Mouse (Mus musculus) left cerebral cortex, postnatal 14 days (tissue): ENCODE data around the gene H2-Ob. TPM values are rescaled to one million over a fixed set of nuclear protein-coding genes. Genes with fewer than 3 reads are reported as not detected.

Experiments used
- DNase-seq, 2 experiments: peaks; one replicate each; pipeline ENCODE4 v3.0.0; 2021 to 2022; ENCODE audit warnings: low spot score in 2 of 2, mixed read lengths in 1 of 2
- intact Hi-C: fragments of 180-260 bp; cut with DNase I; formaldehyde crosslinking; loops from one replicate; pipeline ENCODE4 v1.15.1; 2025
- total RNA-seq, 2 experiments: library from RNA; stranded (reverse); gene quantifications; 2 replicates each; pipeline ENCODE4 v1.2.3; 2021

Gene H2-Ob
- total RNA-seq, 2 experiments from 2014 or later, result 0.15 TPM; not detected in 1

DNA sequence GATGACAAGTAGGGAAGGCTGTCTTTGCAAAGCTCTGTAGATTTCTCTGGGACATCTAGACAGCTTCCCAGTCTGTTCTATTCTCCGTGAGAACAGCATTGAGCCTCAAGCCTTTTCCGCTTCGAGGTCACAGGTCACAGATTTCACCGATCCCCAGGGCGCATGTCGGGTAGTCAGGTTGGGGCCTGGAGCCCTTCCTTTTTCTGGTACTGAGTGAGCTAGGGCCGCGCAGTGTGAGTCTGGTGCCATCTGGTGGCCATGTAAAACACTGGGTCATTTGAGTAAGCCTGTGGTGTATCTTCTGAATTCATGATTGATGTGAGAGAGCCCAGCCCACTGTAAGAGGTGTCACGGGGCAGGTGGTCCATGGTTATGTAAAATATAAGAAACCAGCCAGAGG is 3.8 kb upstream of the H2-Ob start:
- DNase-seq, result peak; percentile 60 to 73
- intact Hi-C loops, result loop anchor here (2.0 to 10.0 kb wide), 3 partner anchors 16 to 130 kb away; no protein-coding TSS in a partner anchor

DNA sequence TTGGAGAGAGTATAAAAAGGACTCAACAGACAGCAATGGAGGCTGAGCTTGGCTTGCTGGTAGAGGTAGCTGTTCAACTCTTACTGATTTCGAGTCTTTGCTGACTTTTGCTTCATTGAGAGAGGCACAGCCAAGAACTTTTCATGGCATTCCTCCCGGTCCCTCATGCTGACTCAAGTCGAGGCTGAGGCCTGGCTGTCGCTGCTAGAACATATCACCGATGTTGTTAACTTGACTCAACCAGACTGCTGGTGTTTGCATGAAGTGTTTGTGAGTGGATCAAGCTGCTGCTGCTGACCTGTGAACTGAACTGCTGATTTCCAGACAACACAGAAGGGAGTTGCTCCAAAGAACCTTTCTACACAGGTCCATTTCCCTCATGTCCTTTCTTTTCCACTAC is 2.0 kb upstream of the H2-Ob start:
- no peak for DNase-seq
- intact Hi-C loops, result loop anchor here (10.0 kb wide), 1 partner anchor 132 kb away; no protein-coding TSS in a partner anchor

DNA sequence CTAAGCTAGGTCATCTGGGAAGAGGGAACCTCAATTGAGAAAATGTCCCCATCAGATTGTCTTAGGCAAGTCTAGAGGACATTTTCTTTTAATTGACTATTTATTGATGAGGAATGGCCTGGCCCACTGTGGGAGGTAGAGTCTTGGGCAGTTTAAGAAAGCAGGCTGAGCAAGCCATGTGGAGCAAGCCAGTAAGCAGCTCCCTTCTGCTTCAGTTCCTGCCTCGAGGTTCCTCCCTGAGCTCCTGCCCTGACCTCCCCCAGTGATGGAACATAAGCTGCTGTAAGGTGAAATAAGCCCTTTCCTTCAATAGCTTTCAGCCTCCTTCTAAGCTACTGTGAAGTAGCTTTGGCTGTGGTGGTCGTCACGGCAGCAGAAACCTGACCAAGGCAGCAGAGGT is 962 bp upstream of the H2-Ob start:
- DNase-seq, result no peak
- intact Hi-C loops, result loop anchor here (10.0 kb wide), 1 partner anchor 133 kb away; no protein-coding TSS in a partner anchor

DNA sequence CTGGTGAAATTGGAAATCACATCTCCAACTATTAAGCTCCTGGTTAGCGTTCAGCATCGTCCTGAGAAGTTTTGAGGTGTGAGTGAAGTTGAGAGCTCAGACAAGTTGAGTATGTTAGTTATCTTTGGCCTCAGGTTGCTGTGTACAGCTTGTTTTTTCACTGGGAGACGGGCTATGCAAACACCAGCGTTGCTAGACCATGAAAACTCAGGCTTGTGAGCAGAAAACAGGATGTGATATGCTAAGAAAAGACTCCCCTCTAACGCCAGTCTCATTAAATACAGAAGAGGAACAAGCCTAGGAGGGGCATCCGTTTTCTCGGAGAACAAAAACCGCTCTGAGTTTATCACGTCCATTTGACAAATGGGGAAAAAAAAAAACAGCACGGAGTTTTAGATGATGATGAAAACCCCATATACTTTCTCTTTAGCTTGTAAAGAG is 918 bp downstream of the H2-Ob start:
- DNase-seq, result no peak
- intact Hi-C loops, result loop anchor here (10.0 kb wide), 1 partner anchor 135 kb away; no protein-coding TSS in a partner anchor

DNA sequence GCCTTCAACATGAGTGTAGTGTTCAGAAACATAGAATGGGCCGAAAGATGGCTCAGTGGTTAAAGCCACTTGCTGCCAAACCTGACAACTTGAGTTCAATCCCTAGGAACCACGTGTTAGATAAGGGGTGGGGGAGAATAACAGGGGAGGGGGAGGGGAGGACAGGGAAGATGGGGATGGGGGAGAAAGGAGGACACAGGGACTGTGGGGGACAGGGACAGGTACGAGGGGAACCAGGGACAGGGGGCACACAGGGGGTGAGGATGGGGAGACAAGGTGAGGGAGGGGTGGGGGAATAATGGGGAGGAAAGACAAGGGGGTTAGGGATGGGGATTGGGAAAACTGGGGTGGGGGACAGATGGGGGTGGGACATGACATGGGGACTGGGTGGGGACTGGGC is 1.7 kb downstream of the H2-Ob start:
- DNase-seq, result no peak
- intact Hi-C loops, result no loop called here

DNA sequence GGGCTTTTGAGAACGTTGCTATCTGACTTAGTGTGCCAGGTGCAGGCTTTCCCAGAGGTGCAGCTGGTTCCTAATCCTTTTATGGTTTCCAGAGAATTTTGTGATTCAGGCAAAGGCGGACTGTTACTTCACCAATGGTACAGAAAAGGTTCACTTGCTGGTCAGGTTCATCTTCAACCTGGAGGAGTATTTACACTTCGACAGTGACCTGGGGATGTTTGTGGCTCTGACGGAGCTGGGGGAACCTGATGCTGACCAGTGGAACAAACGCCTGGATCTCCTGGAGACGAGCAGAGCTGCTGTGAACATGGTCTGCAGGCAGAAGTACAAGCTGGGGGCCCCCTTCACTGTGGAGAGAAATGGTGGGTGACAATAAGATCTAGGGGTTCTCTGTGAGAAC is 2.2 kb downstream of the H2-Ob start:
- DNase-seq, result no peak

DNA sequence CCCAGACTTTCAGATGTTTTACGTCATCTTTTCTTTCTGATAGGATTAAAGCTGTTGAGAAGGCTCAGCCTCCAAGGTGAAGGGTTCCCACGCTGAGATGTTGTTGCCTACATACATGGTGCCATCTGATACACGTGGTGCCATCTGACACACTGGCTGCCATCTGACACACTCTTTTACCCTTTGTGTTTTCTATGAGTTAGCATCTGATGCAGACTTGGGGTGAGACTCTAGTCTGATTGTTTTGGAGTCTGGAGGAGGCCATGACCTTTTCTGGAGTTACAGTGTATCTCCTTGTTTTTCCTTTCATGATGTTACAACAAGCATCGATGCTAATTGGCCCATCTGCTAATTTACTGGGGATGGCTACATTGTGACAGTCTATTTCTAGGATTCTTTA is 6.0 kb downstream of the H2-Ob start:
- intact Hi-C loops, result loop anchor here (5.0 kb wide), 1 partner anchor 168 kb away; no protein-coding TSS in a partner anchor
- no peak for DNase-seq

More for the DNA sequence above, 2.2 kb downstream of the H2-Ob start:
- intact Hi-C loops, result no loop called here

DNA sequence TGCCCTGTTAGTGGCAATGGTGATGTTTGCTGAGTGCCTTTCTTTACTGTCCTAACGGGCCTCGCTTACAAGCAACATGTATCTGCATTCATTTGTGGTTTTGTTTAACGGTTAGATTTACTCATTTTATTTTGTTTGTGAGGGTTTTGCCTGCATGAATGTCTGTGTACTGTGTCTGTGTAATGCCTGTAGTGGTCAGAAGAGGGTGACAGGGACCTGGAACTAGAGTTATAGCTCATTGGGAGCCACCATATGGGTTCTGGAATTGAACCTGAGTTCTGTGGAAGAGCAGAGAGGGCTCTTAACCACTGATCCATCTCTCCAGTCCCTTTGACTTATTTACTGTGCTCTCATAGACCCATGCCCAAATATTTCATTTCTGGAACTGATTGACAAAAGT is 8.3 kb downstream of the H2-Ob start:
- intact Hi-C loops, result loop anchor here (5.0 kb wide), 1 partner anchor 165 kb away; no protein-coding TSS in a partner anchor
- no peak for DNase-seq

DNA sequence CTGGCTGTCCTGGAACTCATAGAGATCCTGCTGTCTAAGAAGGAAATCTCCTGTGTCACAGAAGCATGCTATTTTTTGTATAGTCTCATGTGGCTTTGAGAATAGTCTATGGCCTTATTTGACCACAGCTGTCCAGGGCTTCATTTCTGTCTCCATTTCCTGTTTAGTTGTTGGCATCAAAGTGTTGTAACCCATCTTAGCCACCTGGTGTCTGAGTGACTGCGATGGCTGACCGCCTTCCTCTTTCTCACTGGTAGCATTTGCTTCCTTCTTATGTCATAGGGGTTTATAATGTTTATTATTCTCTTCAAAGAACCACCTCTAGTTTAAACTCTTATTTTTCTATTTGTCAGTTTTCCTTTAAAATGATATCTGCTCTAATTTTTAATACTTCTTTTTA is 10.1 kb downstream of the H2-Ob start:
- intact Hi-C loops, result loop anchor here (5.0 kb wide), 1 partner anchor 164 kb away; no protein-coding TSS in a partner anchor
- DNase-seq, result no peak

DNA sequence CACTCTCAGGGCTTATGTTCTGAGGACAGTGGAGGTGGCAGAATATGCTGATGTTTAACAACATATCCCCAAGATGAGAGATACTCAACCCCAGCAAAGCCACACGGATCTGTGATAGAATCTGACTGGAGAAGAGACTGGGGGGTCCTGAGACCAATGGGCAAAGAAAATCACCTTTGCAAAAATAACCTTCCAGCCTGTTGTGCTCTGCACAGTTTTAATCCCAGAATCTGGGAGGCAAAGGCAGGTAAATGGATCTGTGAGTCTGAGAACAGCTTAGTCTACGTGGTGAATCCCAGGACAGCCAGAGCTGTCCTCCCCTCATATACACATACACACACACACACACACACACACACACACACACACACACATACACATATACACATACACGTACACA is 10.7 kb downstream of the H2-Ob start:
- no peak for DNase-seq
- intact Hi-C loops, result loop anchor here (5.0 kb wide), 1 partner anchor 163 kb away; no protein-coding TSS in a partner anchor

DNA sequence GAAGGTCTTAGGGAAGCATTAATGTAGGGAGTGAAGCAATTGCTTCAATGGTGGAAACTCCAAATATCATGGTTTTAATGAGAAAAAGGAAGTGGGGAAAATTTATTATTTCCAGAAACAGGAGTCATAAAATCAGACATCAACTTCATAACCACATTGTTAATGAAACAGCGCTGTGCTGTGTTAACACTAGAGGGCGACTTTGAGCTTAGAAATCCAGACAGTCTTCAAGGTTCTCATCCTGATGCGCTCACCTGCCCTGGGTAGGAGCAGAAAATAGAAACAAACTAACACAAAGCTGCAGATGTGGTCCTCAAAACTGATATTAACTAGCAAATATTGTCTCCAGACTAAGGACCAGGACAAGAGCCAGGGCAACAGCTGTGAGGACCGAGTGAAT is 11.2 kb downstream of the H2-Ob start:
- intact Hi-C loops, result loop anchor here (2.0 to 5.0 kb wide), 3 partner anchors 63 to 162 kb away; no protein-coding TSS in a partner anchor
- peak; percentile 65 to 67 for DNase-seq

DNA sequence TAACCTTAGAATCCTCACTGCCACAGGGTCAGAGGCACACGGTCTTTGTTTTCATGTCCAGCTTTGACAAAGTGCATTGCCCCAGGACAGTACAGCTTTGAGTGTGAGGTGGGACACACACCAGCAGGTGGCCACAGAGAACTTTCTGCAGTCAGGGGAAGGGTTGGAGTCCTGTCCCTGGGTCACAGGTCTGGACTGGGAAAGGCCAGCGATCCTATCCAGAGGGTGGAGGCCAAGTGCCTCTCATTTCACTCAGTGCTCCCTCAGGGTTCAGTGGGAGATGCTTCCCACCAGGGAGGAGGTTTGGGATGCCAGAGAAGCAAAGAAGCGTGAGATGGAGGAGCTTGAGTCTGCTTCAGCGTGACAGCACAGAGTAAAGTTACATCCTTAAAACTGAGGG is 13.0 kb downstream of the H2-Ob start:
- intact Hi-C loops, result loop anchor here (2.0 kb wide), 2 partner anchors 61 to 97 kb away; no protein-coding TSS in a partner anchor
- no peak for DNase-seq

DNA sequence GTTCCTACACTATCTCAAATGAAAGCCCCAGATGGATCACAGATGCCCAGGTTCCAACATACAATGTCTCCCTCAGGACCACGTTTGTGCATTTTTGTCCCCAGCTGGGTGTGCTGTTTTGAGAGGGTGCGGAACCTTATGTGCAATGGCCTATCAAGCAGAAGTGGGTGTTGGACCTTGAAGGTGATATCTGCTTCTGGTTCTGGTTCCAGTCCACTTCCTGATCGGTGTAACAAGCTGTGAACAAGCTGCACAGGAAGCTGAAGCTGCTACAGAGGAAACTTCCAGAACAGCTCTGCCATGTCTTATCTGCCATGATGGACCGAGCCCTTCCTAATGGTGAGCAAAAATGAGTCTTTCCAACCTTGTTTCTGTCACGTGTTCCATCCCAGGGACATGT is 17.8 kb downstream of the H2-Ob start:
- intact Hi-C loops, result no loop called here
- no peak for DNase-seq

DNA sequence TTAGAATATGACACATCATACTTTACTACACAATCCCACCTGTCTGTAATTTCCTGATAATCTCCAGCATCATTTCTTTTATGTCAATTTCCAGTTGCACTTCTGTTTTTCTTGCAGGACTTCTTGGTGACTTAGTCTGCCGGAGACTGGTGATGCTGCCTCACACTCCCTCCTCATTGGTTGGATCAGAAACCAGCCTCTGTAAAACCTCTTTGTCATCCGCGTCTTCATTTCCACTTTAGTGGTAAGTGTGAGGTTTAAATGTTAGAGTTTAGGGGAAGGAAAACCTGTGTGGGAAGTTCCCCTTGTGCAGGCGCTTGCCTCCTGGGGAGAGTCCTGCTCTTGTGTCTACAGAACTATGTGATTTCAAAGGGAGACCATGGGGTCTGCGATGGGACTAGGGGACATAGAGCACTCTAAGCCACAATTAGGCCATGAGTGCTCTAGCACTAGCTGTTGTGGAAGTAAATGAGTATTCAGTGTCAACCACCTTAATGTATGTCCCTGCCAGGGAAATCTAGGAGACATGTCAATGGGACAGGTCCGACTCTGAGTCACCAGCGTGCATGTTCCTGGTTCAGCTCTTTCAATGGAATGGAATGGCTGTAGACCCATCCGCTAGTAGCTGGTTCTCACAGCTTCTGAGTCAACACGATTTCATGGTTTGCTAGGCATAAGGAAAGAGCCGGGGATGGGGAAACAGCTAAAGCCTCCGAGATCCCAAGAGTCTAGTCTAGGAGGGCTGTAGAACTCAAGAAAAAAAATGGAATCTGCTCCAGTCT is 19.1 kb downstream of the H2-Ob start, which contains the start of gene H2-Ab1:
Gene H2-Ab1, plus strand, starts transcription at position 96 of the 782 bp plus-strand sequence.
- intact Hi-C loops, result no loop called here
- peak; percentile 85 to 90 for DNase-seq

DNA sequence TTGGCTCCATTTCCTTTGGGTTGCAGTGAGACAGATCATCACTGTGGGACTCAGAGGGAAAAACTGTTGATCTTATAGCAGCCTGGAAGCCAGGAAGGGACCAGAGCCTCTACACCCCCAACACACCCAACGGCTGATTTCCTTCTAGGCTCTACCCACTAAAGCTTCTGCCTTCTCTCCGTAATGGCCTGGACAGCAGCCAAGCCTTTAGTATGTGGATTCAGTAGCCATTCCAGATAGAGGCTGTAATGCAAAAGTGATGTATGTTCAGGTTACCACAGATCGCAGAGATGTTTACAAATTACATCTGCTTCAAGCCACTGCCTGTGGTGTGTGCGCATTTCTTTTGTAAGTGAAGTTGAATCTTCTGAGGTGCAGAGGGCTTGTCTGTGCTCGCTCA is 21.8 kb downstream of the H2-Ob start:
- intact Hi-C loops, result no loop called here

DNA sequence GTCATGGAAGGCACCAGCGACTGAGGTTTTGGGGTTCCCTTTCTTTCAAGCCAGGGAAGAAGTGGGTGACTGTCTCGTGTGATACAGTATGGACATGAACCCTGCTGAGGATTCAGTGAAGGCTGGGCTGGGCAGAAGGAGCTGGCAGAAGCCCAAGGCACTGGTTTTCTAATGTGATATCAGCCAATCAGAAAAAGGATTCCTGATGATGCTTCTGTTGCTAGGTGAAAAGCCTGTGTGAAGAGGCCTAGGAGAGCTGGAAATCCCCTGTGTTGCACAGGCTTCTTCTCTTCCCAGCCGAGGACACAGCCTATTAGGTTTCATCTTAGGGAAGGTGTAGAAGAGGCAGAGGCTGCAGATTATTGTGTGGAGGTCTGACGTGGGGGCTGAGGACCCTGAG is 22.8 kb downstream of the H2-Ob start:
- peak; percentile 85 to 92 for DNase-seq
- intact Hi-C loops, result no loop called here

More for the DNA sequence above, 21.8 kb downstream of the H2-Ob start:
- no peak for DNase-seq

DNA sequence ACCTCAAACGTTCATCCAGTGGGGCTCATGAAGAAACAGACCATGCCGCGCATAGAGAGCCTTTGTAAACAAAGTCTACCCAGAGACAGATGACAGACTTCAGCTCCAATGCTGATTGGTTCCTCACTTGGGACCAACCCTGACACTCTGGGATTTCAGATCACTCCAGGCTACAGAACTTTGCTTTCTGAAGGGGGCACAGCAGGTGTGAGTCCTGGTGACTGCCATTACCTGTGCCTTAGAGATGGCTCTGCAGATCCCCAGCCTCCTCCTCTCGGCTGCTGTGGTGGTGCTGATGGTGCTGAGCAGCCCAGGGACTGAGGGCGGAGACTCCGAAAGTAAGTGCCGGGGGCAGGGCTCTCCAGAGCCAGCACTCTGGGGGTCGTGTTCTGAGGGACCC is 24.4 kb downstream of the H2-Ob start:
- peak; percentile 80 to 83 for DNase-seq
- intact Hi-C loops, result no loop called here

DNA sequence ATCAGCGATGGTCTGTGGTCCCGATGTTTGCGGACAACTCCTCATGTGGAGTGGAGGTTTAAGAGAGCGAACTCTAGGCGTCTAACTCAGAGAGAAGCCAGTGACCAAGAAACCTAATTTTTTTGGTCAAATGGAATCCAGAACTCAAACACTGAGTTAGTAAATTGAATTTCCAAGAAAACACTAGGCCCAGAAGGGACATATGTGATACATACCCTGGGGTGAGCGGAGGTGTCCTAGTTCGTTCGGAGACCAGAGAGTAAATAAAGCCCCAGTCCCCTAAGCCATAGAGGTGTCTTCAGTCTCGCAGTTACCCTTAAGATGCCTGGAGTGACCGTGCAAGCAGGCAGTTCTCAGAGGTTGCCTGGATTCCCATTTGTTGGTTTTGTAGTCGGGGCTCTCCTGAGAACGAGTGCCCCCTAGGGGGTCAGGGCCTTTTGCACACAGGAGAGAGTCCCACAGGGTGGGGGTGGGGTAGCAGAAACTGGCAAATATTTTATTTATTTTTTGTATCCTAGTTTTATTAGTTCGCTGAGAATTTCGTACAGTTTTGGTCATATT is 25.2 kb downstream of the H2-Ob start:
- intact Hi-C loops, result no loop called here
- no peak for DNase-seq

DNA sequence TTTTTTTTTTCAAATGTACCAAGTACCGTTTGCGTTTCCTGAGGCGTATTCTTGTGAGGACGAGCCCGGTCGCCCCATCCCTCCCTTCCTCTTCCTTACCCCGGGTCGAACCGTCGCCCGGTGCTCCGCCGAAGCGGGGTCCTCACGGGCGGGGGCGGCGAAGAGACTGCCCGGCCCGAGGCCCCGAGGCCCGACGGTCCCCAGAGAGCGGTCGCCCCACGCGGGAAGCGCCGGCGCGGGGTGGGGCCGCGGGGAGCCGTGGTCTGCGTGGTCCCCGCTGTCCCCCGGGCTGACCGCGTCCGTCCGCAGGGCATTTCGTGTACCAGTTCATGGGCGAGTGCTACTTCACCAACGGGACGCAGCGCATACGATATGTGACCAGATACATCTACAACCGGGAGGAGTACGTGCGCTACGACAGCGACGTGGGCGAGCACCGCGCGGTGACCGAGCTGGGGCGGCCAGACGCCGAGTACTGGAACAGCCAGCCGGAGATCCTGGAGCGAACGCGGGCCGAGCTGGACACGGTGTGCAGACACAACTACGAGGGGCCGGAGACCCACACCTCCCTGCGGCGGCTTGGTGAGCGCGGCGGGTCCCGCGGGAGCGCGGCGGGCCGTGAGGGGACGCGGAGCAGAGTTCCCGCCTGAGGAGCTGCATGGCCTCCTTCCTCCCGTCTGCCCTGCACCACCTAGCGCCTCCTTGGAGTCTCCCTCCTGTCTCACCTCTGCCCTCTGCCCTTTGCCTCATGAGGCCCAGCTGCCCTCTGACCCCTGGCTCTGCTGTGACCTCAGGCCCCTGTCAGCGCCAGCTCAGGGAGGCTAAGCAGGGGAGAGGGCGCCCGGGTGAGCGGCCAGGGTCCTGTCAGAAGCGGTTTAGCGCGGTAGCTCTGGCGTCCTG is 26.0 kb downstream of the H2-Ob start:
- no peak for DNase-seq
- intact Hi-C loops, result no loop called here
